Mouse (Mus musculus) testis, adult 2 months (tissue): Measurements from ENCODE around the gene Abca1. TPM values are rescaled to one million over a fixed set of nuclear protein-coding genes. Genes with fewer than 3 reads are reported as not detected.

ENCODE experiments used
- H3K27ac ChIP-seq: fragments of 200-500 bp; 2 replicates; pipeline ENCODE4 v1.5.1; 2012; ENCODE audit warnings: low read depth, low read length; ENCODE audit not compliant: control insufficient read depth, insufficient read depth
- H3K27me3 ChIP-seq: fragments of 200-500 bp; 2 replicates; pipeline ENCODE4 v1.6.1; 2012; ENCODE audit warnings: mild to moderate bottlenecking, low read length, moderate library complexity; ENCODE audit not compliant: control insufficient read depth, insufficient read depth
- H3K36me3 ChIP-seq: fragments of 200-500 bp; 2 replicates; pipeline ENCODE4 v1.6.1; 2012; ENCODE audit warnings: mild to moderate bottlenecking, low read length; ENCODE audit not compliant: control insufficient read depth, insufficient read depth
- H3K4me1 ChIP-seq: fragments of 200-500 bp; 2 replicates; pipeline ENCODE4 v1.6.1; 2012; ENCODE audit warnings: low read length; ENCODE audit not compliant: control insufficient read depth, insufficient read depth
- H3K4me3 ChIP-seq: fragments of 200-500 bp; 2 replicates; pipeline ENCODE4 v1.5.1; 2012; ENCODE audit warnings: low read depth, mild to moderate bottlenecking, low read length, moderate library complexity, mixed read lengths; ENCODE audit not compliant: control insufficient read depth
- CTCF ChIP-seq: fragments of 200-500 bp; IDR thresholded peaks from 2 replicates; pipeline ENCODE4 v1.5.1; 2012; ENCODE audit warnings: low read depth, mild to moderate bottlenecking, inconsistent platforms, low read length, moderate library complexity; ENCODE audit not compliant: control insufficient read depth, insufficient read depth, insufficient replicate concordance
- POLR2A ChIP-seq: fragments of 200-500 bp; IDR thresholded peaks from 2 replicates; pipeline ENCODE4 v1.6.1; 2012; ENCODE audit warnings: low read depth, mild to moderate bottlenecking, inconsistent platforms, low read length, moderate library complexity; ENCODE audit not compliant: control insufficient read depth
- polyA plus RNA-seq: library from polyadenylated mRNA; depleted of rRNA; stranded (reverse); fragments of >200 nt; gene quantifications from 2 replicates; pipeline ENCODE4 v1.2.3, GENCODE M21; 2012

The Abca1 gene
- polyA plus RNA-seq, 1 experiment: 9.8 TPM

- no peak overlapping the region for H3K4me3 ChIP-seq
- H3K27me3 ChIP-seq: no peaks in the 10 kb centered on the region
- H3K4me1 ChIP-seq: no peaks in the 10 kb centered on the region
- H3K27ac ChIP-seq: no peak overlapping the region
- TF ChIP-seq CTCF (no peak), POLR2A (no peak)
- H3K36me3 ChIP-seq: no peaks in the 10 kb centered on the region
These were observed 38.6 kb downstream of the Abca1 start for GRCm38 (mm10) chr4:53121084-53121483.

- H3K27me3 ChIP-seq: no peaks in the 10 kb centered on the region
- TF ChIP-seq POLR2A: no peak
- no peak for TF ChIP-seq CTCF
- H3K4me3 ChIP-seq: no peak overlapping the region
- no peaks in the 10 kb centered on the region for H3K36me3 ChIP-seq
- H3K4me1 ChIP-seq: no peaks in the 10 kb centered on the region; the same call in 1 of the 2 replicates
- no peak overlapping the region for H3K27ac ChIP-seq
These were observed 39.5 kb downstream of the Abca1 start for GRCm38 (mm10) chr4:53120038-53120685.

- Histone ChIP-seq H3K27ac (no peak overlapping the region), H3K36me3 (no peaks in the 10 kb centered on the region), H3K27me3 (no peaks in the 10 kb centered on the region), H3K4me3 (no peak overlapping the region), H3K4me1 (no peaks in the 10 kb centered on the region; the same call in 1 of the 2 replicates)
- no peak for TF ChIP-seq CTCF
- no peak for TF ChIP-seq POLR2A
These were observed 41.1 kb downstream of the Abca1 start for GRCm38 (mm10) chr4:53118643-53119042.

GRCm38 (mm10) chr4:53117610-53118009 is 42.1 kb downstream of the Abca1 start:
- Histone ChIP-seq H3K27me3 (no peaks in the 10 kb centered on the region), H3K4me1 (no peaks in the 10 kb centered on the region; the same call in 1 of the 2 replicates), H3K36me3 (no peaks in the 10 kb centered on the region), H3K27ac (no peak overlapping the region), H3K4me3 (no peak overlapping the region)
- TF ChIP-seq CTCF (peak; percentile 35; the same call in 1 of the 2 replicates), POLR2A (no peak)

- TF ChIP-seq CTCF (no peak), POLR2A (no peak)
- H3K27ac ChIP-seq: no peak overlapping the region
These were observed 42.6 kb downstream of the Abca1 start for GRCm38 (mm10) chr4:53117076-53117475.

GRCm38 (mm10) chr4:53115866-53116265 is 43.8 kb downstream of the Abca1 start:
- Histone ChIP-seq H3K4me3 (no peak overlapping the region), H3K27me3 (no peaks in the 10 kb centered on the region), H3K27ac (no peak overlapping the region), H3K36me3 (no peaks in the 10 kb centered on the region), H3K4me1 (no peaks in the 10 kb centered on the region; the same call in 1 of the 2 replicates)
- TF ChIP-seq POLR2A (no peak), CTCF (no peak)

More at GRCm38 (mm10) chr4:53117076-53117475, 42.6 kb downstream of the Abca1 start:
- H3K36me3 ChIP-seq: no peaks in the 10 kb centered on the region
- H3K4me3 ChIP-seq: no peak overlapping the region
- no peaks in the 10 kb centered on the region for H3K27me3 ChIP-seq
- H3K4me1 ChIP-seq: no peaks in the 10 kb centered on the region; the same call in 1 of the 2 replicates

GRCm38 (mm10) chr4:53115410-53115809 is 44.3 kb downstream of the Abca1 start:
- Histone ChIP-seq H3K4me3 (no peak overlapping the region), H3K27ac (no peak overlapping the region), H3K27me3 (no peaks in the 10 kb centered on the region), H3K4me1 (no peaks in the 10 kb centered on the region; the same call in 1 of the 2 replicates), H3K36me3 (no peaks in the 10 kb centered on the region)
- TF ChIP-seq POLR2A: no peak
- TF ChIP-seq CTCF: no peak
